Mouse (Mus musculus): ENCODE measurements at regions not wholly inside any gene's neighbourhood (a gene's known extent, or its start where the extent isn't known, plus 50 kb on each side); places are given as distances from the start of the nearest gene placed in this dataset.

GRCm38 (mm10) chr12:106851666-106852065, 636.8 kb upstream of the 3110018I06Rik start:
- no peak for TF ChIP-seq CTCF (IDR thresholded peaks at IDR 0.05; ENCODE audit: control insufficient read depth, insufficient read depth, insufficient read length)
- TF ChIP-seq MYOG (IDR thresholded peaks at IDR 0.05; ENCODE audit: control insufficient read depth, extremely low read depth, insufficient read length): no peak
- TF ChIP-seq MAX (IDR thresholded peaks at IDR 0.05): no peak
- TF ChIP-seq FOSL1 (IDR thresholded peaks at IDR 0.05; ENCODE audit: insufficient read depth, low read length, poor library complexity, severe bottlenecking): no peak
- TF ChIP-seq USF1 (IDR thresholded peaks at IDR 0.05; ENCODE audit: low read depth): no peak
- no peak for TF ChIP-seq CEBPB (IDR thresholded peaks at IDR 0.05; ENCODE audit: low read depth)
- TF ChIP-seq MYOD1 (IDR thresholded peaks at IDR 0.05; ENCODE audit: control insufficient read depth, insufficient read length, low read depth): no peak
